Mouse (Mus musculus) ES-Bruce4 (cell line): Measurements from ENCODE around the gene Fap. TPM values are rescaled to one million over a fixed set of nuclear protein-coding genes. Genes with fewer than 3 reads are reported as not detected.

Experiments used
- H3K27ac ChIP-seq: 2 replicates; pipeline ENCODE4 v1.5.1; 2012; ENCODE audit warnings: low read length, inconsistent platforms; ENCODE audit not compliant: insufficient read depth
- H3K27me3 ChIP-seq: 2 replicates; pipeline ENCODE4 v1.6.1; 2012; ENCODE audit warnings: mild to moderate bottlenecking, low read length, inconsistent platforms; ENCODE audit not compliant: control insufficient read depth, poor library complexity, insufficient read depth, severe bottlenecking
- H3K36me3 ChIP-seq: 2 replicates; pipeline ENCODE4 v1.6.1; 2012; ENCODE audit warnings: inconsistent platforms, mild to moderate bottlenecking, low read length, moderate library complexity; ENCODE audit not compliant: control insufficient read depth, poor library complexity, insufficient read depth, severe bottlenecking
- H3K4me1 ChIP-seq: one replicate; pipeline ENCODE4 v1.8.1; 2011; ENCODE audit warnings: low read length; ENCODE audit not compliant: control insufficient read depth, insufficient read depth
- H3K4me3 ChIP-seq: 2 replicates; pipeline ENCODE4 v1.5.1; 2011; ENCODE audit warnings: low read depth, mild to moderate bottlenecking, low read length
- H3K9ac ChIP-seq: 2 replicates; pipeline ENCODE4 v1.6.1; 2012; ENCODE audit warnings: low read depth, mild to moderate bottlenecking, inconsistent platforms; ENCODE audit not compliant: poor library complexity, severe bottlenecking
- H3K9me3 ChIP-seq: replicated peaks from 2 replicates; pipeline ENCODE4 v1.6.1; 2012; ENCODE audit warnings: mild to moderate bottlenecking, low read length, inconsistent platforms; ENCODE audit not compliant: control insufficient read depth, poor library complexity, insufficient read depth, severe bottlenecking
- CTCF ChIP-seq: IDR thresholded peaks from one replicate; pipeline ENCODE4 v1.8.1; 2011; ENCODE audit warnings: low read depth, low read length
- EP300 ChIP-seq: IDR thresholded peaks from 2 replicates; pipeline ENCODE4 v1.6.1; 2011; ENCODE audit warnings: low read depth, low read length; ENCODE audit not compliant: insufficient read depth
- POLR2A ChIP-seq: IDR thresholded peaks from one replicate; pipeline ENCODE4 v1.8.1; 2011; ENCODE audit warnings: low read length; ENCODE audit not compliant: insufficient read depth
- polyA plus RNA-seq: library from polyadenylated mRNA; stranded (reverse); fragments of >200 nt; gene quantifications from 2 replicates; pipeline ENCODE4 v1.2.4, GENCODE M21; 2011; ENCODE audit warnings: low read depth; ENCODE audit not compliant: missing spikeins, insufficient read depth, insufficient read length

Fap gene
- polyA plus RNA-seq, 1 experiment, result 1.3 TPM

- Histone ChIP-seq H3K36me3 (no peaks in the 10 kb centered on the region), H3K4me1 (no peaks in the 10 kb centered on the region), H3K9ac (no peak overlapping the region), H3K4me3 (no peak overlapping the region), H3K9me3 (no peaks in the 10 kb centered on the region), H3K27ac (no peak overlapping the region), H3K27me3 (no peaks in the 10 kb centered on the region)
- TF ChIP-seq EP300 (no peak), POLR2A (no peak), CTCF (no peak)
These were observed 89.0 kb downstream of the Fap start for GRCm38 (mm10) chr2:62484906-62485305.

DNA sequence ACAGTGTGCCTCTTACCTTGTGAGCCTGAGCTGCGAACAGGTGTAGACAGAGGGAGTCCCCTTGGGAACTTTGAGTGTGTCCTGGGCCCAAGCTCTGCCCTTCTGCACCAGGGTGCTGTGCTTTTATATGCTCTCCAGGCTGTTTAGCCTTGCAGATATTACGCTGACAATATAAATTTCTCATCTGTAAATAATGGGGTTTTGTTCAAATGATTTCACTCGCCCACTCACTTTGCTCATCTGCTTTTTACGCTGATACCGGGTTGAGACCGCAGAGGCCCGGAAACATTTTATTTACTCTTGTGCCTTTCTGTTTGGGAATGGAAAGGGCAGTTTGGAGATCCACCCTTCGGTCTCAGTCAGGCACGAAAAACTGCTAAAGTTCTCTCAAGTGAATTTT lies 90.3 kb downstream of the Fap start, which contains the start of gene Gcg:
Gene Gcg, minus strand, starts transcription at position 101 of the 400 bp plus-strand sequence.
- H3K27me3 ChIP-seq, result no peaks in the 10 kb centered on the region
- H3K9ac ChIP-seq, result no peak within 1 kb of the TSS
- H3K4me3 ChIP-seq, result no peak within 1 kb of the TSS
- TF ChIP-seq CTCF, result no peak
- no peak for TF ChIP-seq EP300
- TF ChIP-seq POLR2A, result no peak
- H3K9me3 ChIP-seq, result no peaks in the 10 kb centered on the region
- no peaks in the 10 kb centered on the region for H3K4me1 ChIP-seq
- no peaks in the 10 kb centered on the region for H3K36me3 ChIP-seq
- H3K27ac ChIP-seq, result no peak within 1 kb of the TSS

DNA sequence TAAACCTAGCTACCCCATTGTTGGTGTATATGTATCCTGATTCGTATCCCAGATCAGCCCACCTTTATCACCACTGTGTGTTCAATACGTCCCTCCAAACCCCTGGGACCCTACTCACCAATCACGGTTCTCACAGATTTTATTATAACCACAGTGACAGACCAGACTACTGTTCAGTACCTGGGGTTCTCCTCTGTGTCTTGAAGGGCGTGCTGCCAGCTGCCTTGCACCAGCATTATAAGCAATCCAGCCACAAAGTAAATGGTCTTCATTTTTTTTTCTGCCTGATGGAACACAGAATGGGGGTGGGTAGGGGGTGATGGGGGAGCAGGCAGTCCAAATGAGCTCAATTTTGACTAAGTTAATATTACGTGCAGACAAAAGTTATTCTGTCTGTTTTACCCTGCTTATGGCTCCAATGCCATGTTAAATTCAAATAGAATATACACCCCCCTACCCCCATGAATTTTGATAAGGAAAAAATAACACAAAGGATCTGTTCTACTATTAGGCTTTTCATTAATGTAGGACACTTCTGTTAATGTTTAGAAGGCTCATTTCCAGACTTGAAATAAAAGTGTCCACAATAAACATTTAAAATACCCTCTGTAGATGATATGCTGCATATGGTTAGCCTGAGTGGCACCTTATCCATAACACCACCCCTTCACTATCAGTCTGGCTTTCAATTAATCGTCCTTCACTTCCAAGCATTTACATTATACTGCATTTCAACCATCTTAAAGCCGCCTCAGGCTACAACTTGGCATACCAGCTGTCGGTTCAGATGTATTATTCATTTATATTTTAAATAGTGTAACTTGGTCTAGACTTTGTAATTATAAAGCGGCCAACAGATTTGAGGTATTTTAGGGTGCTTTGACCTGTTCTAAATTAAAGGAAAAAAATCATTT lies 93.3 kb downstream of the Fap start:
- Histone ChIP-seq H3K9ac (no peak overlapping the region), H3K36me3 (no peaks in the 10 kb centered on the region), H3K4me1 (no peaks in the 10 kb centered on the region), H3K27me3 (no peaks in the 10 kb centered on the region), H3K9me3 (no peaks in the 10 kb centered on the region), H3K27ac (no peak overlapping the region), H3K4me3 (no peak overlapping the region)
- TF ChIP-seq EP300 (no peak), CTCF (no peak), POLR2A (no peak)

DNA sequence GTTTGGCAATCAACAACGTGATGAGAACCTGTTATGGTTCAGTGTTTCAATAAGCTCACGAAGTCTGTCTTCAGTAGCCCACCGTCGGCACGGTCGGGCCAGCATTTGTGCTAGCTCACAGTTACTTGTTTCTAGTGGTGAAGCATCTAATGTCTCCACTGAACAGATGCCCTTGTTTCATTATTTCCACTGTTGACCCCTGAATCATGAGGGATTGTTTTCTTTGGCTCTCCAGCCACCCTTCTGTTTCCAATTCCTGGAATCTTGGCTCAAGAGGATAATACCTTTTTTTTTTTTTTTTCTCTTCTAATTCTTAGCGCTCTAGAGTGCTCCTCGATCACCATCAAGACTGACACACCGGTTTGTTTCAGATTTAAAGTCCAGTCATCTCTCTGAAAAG lies 104.3 kb downstream of the Fap start:
- Histone ChIP-seq H3K27ac (no peak overlapping the region), H3K9ac (no peak overlapping the region), H3K4me1 (no peaks in the 10 kb centered on the region), H3K27me3 (no peaks in the 10 kb centered on the region), H3K36me3 (no peaks in the 10 kb centered on the region), H3K9me3 (no peaks in the 10 kb centered on the region), H3K4me3 (no peak overlapping the region)
- TF ChIP-seq CTCF, result no peak
- TF ChIP-seq EP300, result no peak
- TF ChIP-seq POLR2A, result no peak

DNA sequence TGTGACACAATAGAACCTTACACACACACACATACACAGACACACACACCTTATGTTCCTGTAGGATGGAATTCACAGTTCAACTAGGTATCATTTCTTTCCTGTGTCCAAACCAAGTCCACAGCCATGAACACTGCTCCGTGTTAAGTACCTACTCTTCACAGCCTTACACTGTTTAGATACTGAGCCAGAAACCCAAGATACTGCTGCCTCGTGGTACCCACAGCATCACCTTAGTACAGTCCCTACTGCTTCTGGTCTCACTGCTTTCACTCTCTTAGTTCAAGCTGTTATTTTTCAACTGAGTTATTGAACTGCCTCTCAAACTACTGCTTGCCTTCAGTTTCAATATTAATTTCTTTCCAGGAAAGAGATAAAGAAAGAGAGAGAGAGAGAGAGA lies 110.6 kb downstream of the Fap start:
- Histone ChIP-seq H3K36me3 (no peaks in the 10 kb centered on the region), H3K27ac (no peak overlapping the region), H3K4me1 (no peaks in the 10 kb centered on the region), H3K9ac (no peak overlapping the region), H3K9me3 (no peaks in the 10 kb centered on the region), H3K4me3 (no peak overlapping the region), H3K27me3 (no peaks in the 10 kb centered on the region)
- TF ChIP-seq CTCF (no peak), POLR2A (no peak), EP300 (no peak)

GRCm38 (mm10) chr2:62462174-62462573 lies 111.7 kb downstream of the Fap start:
- H3K4me3 ChIP-seq, result no peak overlapping the region
- no peak overlapping the region for H3K27ac ChIP-seq

More at GRCm38 (mm10) chr2:62462174-62462573, 111.7 kb downstream of the Fap start:
- H3K4me1 ChIP-seq, result no peaks in the 10 kb centered on the region
- H3K36me3 ChIP-seq, result no peaks in the 10 kb centered on the region
- TF ChIP-seq CTCF (no peak), POLR2A (no peak), EP300 (no peak)
- H3K9me3 ChIP-seq, result no peaks in the 10 kb centered on the region
- H3K9ac ChIP-seq, result no peak overlapping the region
- H3K27me3 ChIP-seq, result no peaks in the 10 kb centered on the region
